Mouse (Mus musculus) MEL (cell line): Measurements from ENCODE around the gene Cnot2. TPM values are rescaled to one million over a fixed set of nuclear protein-coding genes. Genes with fewer than 3 reads are reported as not detected.

Source experiments
- DNase-seq: peaks from one replicate; pipeline ENCODE4 v3.0.0; 2011; ENCODE audit warnings: low read depth, low spot score
- H3K27ac ChIP-seq: 2 replicates; pipeline ENCODE4 v1.5.1; 2012; ENCODE audit warnings: low read depth, mild to moderate bottlenecking, control low read depth, low read length, moderate library complexity; ENCODE audit not compliant: control insufficient read depth
- H3K27me3 ChIP-seq, 2 experiments: fragments of 150-350 bp in 1 of 2; sonication (generic) in 1 of 2; 2 replicates each; pipeline ENCODE4 v1.6.1; 2012; ENCODE audit warnings: low read length in 2 of 2, mild to moderate bottlenecking in 2 of 2, improper control_type of control experiment in 1 of 2, moderate library complexity in 1 of 2; ENCODE audit not compliant: insufficient read depth in 2 of 2, control insufficient read depth in 1 of 2
- H3K36me3 ChIP-seq, 2 experiments: 2 replicates each; pipeline ENCODE4 v1.6.1; 2012 to 2014; ENCODE audit warnings: low read length in 2 of 2, improper control_type of control experiment in 1 of 2, inconsistent platforms in 1 of 2, mild to moderate bottlenecking in 1 of 2; ENCODE audit not compliant: insufficient read depth in 2 of 2, control insufficient read depth in 1 of 2
- H3K4me1 ChIP-seq, 2 experiments: fragments of 150-350 bp in 1 of 2; sonication (generic) in 1 of 2; 2 replicates each; pipeline ENCODE4 v1.6.1; 2012; ENCODE audit warnings: low read length in 2 of 2, improper control_type of control experiment in 1 of 2, mild to moderate bottlenecking in 1 of 2; ENCODE audit not compliant: insufficient read depth in 2 of 2, control insufficient read depth in 1 of 2
- H3K4me3 ChIP-seq, 2 experiments: fragments of 150-350 bp in 1 of 2; sonication (generic) in 1 of 2; 2 replicates each; pipeline ENCODE4 v1.5.1; 2012; ENCODE audit warnings: low read depth in 2 of 2, low read length in 2 of 2, mild to moderate bottlenecking in 2 of 2, moderate library complexity in 2 of 2, control low read depth in 1 of 2, improper control_type of control experiment in 1 of 2; ENCODE audit not compliant: control insufficient read depth in 1 of 2, insufficient read depth in 1 of 2
- H3K79me2 ChIP-seq: 2 replicates; pipeline ENCODE4 v1.6.1; 2012; ENCODE audit warnings: mild to moderate bottlenecking, low read length, moderate library complexity; ENCODE audit not compliant: control insufficient read depth, poor library complexity, insufficient read depth
- H3K9ac ChIP-seq: 2 replicates; pipeline ENCODE4 v1.6.1; 2012; ENCODE audit warnings: low read depth, mild to moderate bottlenecking, control low read depth, low read length, moderate library complexity; ENCODE audit not compliant: control insufficient read depth, poor library complexity, severe bottlenecking
- H3K9me3 ChIP-seq: fragments of 150-350 bp; sonication (generic); replicated peaks from 2 replicates; pipeline ENCODE4 v1.6.1; 2012; ENCODE audit warnings: mild to moderate bottlenecking, low read length, improper control_type of control experiment, moderate library complexity; ENCODE audit not compliant: insufficient read depth
- E2F4 ChIP-seq: IDR thresholded peaks from 2 replicates; pipeline ENCODE4 v1.6.1; 2011; ENCODE audit warnings: low read depth, low read length, improper control_type of control experiment, borderline replicate concordance
- ELF1 ChIP-seq: IDR thresholded peaks from 2 replicates; pipeline ENCODE4 v1.6.1; 2014; ENCODE audit warnings: low read depth, mild to moderate bottlenecking, inconsistent platforms, low read length, improper control_type of control experiment, moderate library complexity
- HCFC1 ChIP-seq: IDR thresholded peaks from 2 replicates; pipeline ENCODE4 v1.6.1; 2012; ENCODE audit warnings: low read depth, mild to moderate bottlenecking, inconsistent platforms, low read length, improper control_type of control experiment, moderate library complexity
- JUND ChIP-seq: IDR thresholded peaks from 2 replicates; pipeline ENCODE4 v1.6.1; 2011; ENCODE audit warnings: low read depth, mild to moderate bottlenecking, improper control_type of control experiment, low read length
- KAT2A ChIP-seq: conservative IDR thresholded peaks from 2 replicates; pipeline ENCODE4 v1.6.1; 2012; ENCODE audit warnings: low read depth, low read length, improper control_type of control experiment, inconsistent platforms
- MAX ChIP-seq: IDR thresholded peaks from 2 replicates; pipeline ENCODE4 v1.6.1; 2011; ENCODE audit warnings: low read length, improper control_type of control experiment
- MXI1 ChIP-seq: IDR thresholded peaks from 2 replicates; pipeline ENCODE4 v1.6.1; 2011; ENCODE audit warnings: mild to moderate bottlenecking, low read depth, low read length, improper control_type of control experiment
- MYB ChIP-seq: IDR thresholded peaks from 2 replicates; pipeline ENCODE4 v1.6.1; 2011; ENCODE audit warnings: mild to moderate bottlenecking, low read depth, low read length, improper control_type of control experiment
- MYC ChIP-seq: IDR thresholded peaks from 2 replicates; pipeline ENCODE4 v1.6.1; 2011; ENCODE audit warnings: low read depth, mild to moderate bottlenecking, low read length, improper control_type of control experiment, moderate library complexity
- NELFE ChIP-seq: IDR thresholded peaks from 2 replicates; pipeline ENCODE4 v1.6.1; 2011; ENCODE audit warnings: low read depth, low read length, improper control_type of control experiment
- RAD21 ChIP-seq: IDR thresholded peaks from 2 replicates; pipeline ENCODE4 v1.6.1; 2011; ENCODE audit warnings: mild to moderate bottlenecking, low read depth, low read length, improper control_type of control experiment
- SIN3A ChIP-seq: IDR thresholded peaks from 2 replicates; pipeline ENCODE4 v1.6.1; 2012; ENCODE audit warnings: low read length, improper control_type of control experiment, inconsistent platforms
- SMC3 ChIP-seq: IDR thresholded peaks from 2 replicates; pipeline ENCODE4 v1.6.1; 2011; ENCODE audit warnings: low read depth, low read length, improper control_type of control experiment
- TAL1 ChIP-seq: IDR thresholded peaks from 2 replicates; pipeline ENCODE4 v1.6.1; 2012; ENCODE audit warnings: mild to moderate bottlenecking, inconsistent platforms, low read length, moderate library complexity, mixed read lengths
- TBP ChIP-seq: IDR thresholded peaks from 2 replicates; pipeline ENCODE4 v1.8.0; 2011; ENCODE audit warnings: low read depth, low read length, improper control_type of control experiment
- USF2 ChIP-seq, 2 experiments: IDR thresholded peaks; 2 replicates each; pipeline ENCODE4 v1.6.1; 2011 to 2012; ENCODE audit warnings: improper control_type of control experiment in 2 of 2, low read length in 2 of 2, borderline replicate concordance in 1 of 2, inconsistent platforms in 1 of 2, low read depth in 1 of 2, mild to moderate bottlenecking in 1 of 2; ENCODE audit not compliant: insufficient read depth in 1 of 2
- ZC3H11A ChIP-seq: IDR thresholded peaks from 2 replicates; pipeline ENCODE4 v1.6.1; 2012; ENCODE audit warnings: low read depth, mild to moderate bottlenecking, inconsistent platforms, low read length, improper control_type of control experiment
- ZKSCAN1 ChIP-seq: IDR thresholded peaks from 2 replicates; pipeline ENCODE4 v1.6.1; 2012; ENCODE audit warnings: low read depth, mild to moderate bottlenecking, inconsistent platforms, low read length, improper control_type of control experiment, moderate library complexity
- polyA plus RNA-seq, 2 experiments: library from polyadenylated mRNA; stranded (reverse) in 1 of 2; unstranded in 1 of 2; fragments of >175 nt in 1 of 2; fragments of >200 nt in 1 of 2; gene quantifications; 2 replicates each; pipeline versions ENCODE4 v1.2.1 to v1.2.4; 2012; ENCODE audit warnings: low replicate concordance in 2 of 2, low read depth in 1 of 2; ENCODE audit not compliant: insufficient read length in 2 of 2, insufficient read depth in 1 of 2, missing spikeins in 1 of 2
- total RNA-seq: library from RNA; depleted of rRNA; stranded (reverse); fragments of 300-350 nt; gene quantifications from 2 replicates; pipeline ENCODE4 v1.2.3, GENCODE M21; 2012

Cnot2 gene
- total and polyA plus RNA-seq, 3 experiments, result 84.3 to 554 (median 88.8) TPM

- Histone ChIP-seq H3K27ac (no peak overlapping the region), H3K79me2 (no peaks in the 10 kb centered on the region), H3K9me3 (no peaks in the 10 kb centered on the region), H3K27me3 (no peaks in the 10 kb centered on the region), H3K36me3 (peaks cover 0 to 32% of the 10 kb centered on the region in 2 experiments; a peak in 2 of 4 replicates), H3K4me1 (no peaks in the 10 kb centered on the region), H3K4me3 (no peak overlapping the region), H3K9ac (no peak overlapping the region)
- no peak for DNase-seq
- TF ChIP-seq TAL1 (no peak), KAT2A (no peak), TBP (no peak), MAX (no peak), MYC (no peak), MYB (no peak)
These were observed 88.5 kb downstream of the Cnot2 start for GRCm38 (mm10) chr10:116492768-116493167.

DNA sequence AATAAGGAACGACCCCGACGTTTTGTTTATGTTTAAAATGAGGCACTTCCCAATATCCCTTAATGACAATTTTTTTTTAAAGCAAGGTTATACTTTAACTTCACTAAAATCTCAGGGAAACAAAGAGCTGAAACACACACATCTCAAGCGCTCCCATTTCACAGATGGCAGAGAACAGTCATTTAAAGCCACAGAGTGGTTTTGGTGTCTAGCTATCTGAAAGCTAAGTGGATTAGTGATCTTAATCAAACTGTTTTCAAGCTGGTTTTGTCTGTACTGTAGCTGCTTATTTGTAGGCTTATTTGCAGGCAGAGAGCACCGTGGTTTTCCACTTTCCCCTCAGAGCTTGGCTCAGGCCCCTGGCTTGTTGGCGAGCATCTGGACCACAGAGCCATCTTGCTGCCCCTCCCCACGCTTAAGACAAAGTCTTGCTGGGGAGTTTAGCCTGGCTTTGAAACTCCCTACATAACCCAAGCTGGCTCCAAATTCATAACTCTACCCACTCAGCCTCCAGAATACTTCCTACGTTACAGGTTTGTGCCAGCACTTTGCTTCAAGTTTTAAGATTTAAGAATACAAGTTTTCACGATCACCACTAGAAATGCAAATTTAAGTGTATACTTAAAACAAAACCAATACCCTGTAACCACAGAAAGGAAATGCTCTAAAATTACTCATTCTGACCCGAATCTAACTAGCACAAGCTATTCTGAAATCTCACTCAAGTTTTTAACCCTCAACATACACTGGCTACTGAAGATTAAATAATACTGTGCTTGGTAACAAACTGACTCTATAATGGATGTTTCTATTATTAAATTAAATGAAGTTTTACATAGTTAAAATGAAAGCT lies 94.2 kb downstream of the Cnot2 start:
- no peak for DNase-seq
- TF ChIP-seq ZKSCAN1 (no peak), ELF1 (no peak), JUND (no peak), HCFC1 (no peak), E2F4 (no peak), MXI1 (no peak), RAD21 (no peak), ZC3H11A (no peak), MYB (no peak), SMC3 (no peak), MYC (no peak), USF2 (IDR thresholded peaks at IDR 0.05; ENCODE audit: borderline replicate concordance in 1 of 2, insufficient read depth in 1 of 2, low read depth in 1 of 2, low read length in 2 of 2) (no peak), NELFE (no peak), TBP (no peak), SIN3A (no peak)
- H3K27me3 ChIP-seq, result no peaks in the 10 kb centered on the region
- no peaks in the 10 kb centered on the region for H3K79me2 ChIP-seq
- H3K9ac ChIP-seq, result no peak overlapping the region
- H3K4me3 ChIP-seq, result no peak overlapping the region
- no peak overlapping the region for H3K27ac ChIP-seq
- H3K4me1 ChIP-seq, result peaks cover 2 to 4% of the 10 kb centered on the region in 2 experiments; a peak in 1 of 4 replicates
- no peaks in the 10 kb centered on the region for H3K9me3 ChIP-seq
- H3K36me3 ChIP-seq, result peaks cover 11 to 27% of the 10 kb centered on the region in 2 experiments
